Mouse (Mus musculus) midbrain, embryonic 11.5 days (tissue): ENCODE results near the gene Abt1. TPM values are rescaled to one million over a fixed set of nuclear protein-coding genes. Genes with fewer than 3 reads are reported as not detected.

ENCODE experiments used
- ATAC-seq: fragments of 200-750 bp; cut with Nextera tagmentation; 2 replicates; pipeline ENCODE4 v1.8.0; 2017; ENCODE audit warnings: moderate TSS enrichment, moderate library complexity; ENCODE audit not compliant: low FRiP score
- DNase-seq: peaks from one replicate; pipeline ENCODE4 v3.0.0; 2015; ENCODE audit warnings: low spot score; ENCODE audit errors: missing footprints
- H3K27ac ChIP-seq: fragments of 300-500 bp; sonication (generic); 2 replicates; pipeline ENCODE4 v1.5.1; 2014; ENCODE audit warnings: low read depth, low read length
- H3K27me3 ChIP-seq: fragments of 300-500 bp; sonication (generic); 2 replicates; pipeline ENCODE4 v1.6.1; 2014; ENCODE audit warnings: mild to moderate bottlenecking, low read length, moderate library complexity, mixed read lengths; ENCODE audit not compliant: control insufficient read depth, insufficient read depth
- H3K36me3 ChIP-seq: fragments of 300-500 bp; sonication (generic); 2 replicates; pipeline ENCODE4 v1.6.1; 2014; ENCODE audit warnings: mild to moderate bottlenecking, low read length, moderate library complexity, mixed read lengths; ENCODE audit not compliant: control insufficient read depth, insufficient read depth
- H3K4me1 ChIP-seq: fragments of 300-500 bp; sonication (generic); 2 replicates; pipeline ENCODE4 v1.6.1; 2014; ENCODE audit warnings: low read length; ENCODE audit not compliant: control insufficient read depth, insufficient read depth
- H3K4me2 ChIP-seq: fragments of 300-500 bp; sonication (generic); 2 replicates; pipeline ENCODE4 v1.6.1; 2014; ENCODE audit warnings: mild to moderate bottlenecking, moderate library complexity
- H3K4me3 ChIP-seq: fragments of 300-500 bp; sonication (generic); 2 replicates; pipeline ENCODE4 v1.5.1; 2014; ENCODE audit warnings: low read depth, low read length
- H3K9ac ChIP-seq: fragments of 300-500 bp; sonication (generic); 2 replicates; pipeline ENCODE4 v1.6.1; 2014; ENCODE audit warnings: low read length
- H3K9me3 ChIP-seq: fragments of 300-500 bp; sonication (generic); 2 replicates; pipeline ENCODE4 v1.6.1; 2016; ENCODE audit warnings: low read length; ENCODE audit not compliant: control insufficient read depth
- WGBS: fragments of 180-500 bp; shearing (Covaris S2); extraction: QIAGEN DNeasy Blood & Tissue Kit; methylation state at CpG from one replicate; pipeline ENCODE4 v1.1.7; 2014; 5-methylcytosine and 5-hydroxymethylcytosine counted together
- polyA plus RNA-seq: library from polyadenylated mRNA; unstranded; fragments of >200 nt; fragmentation: Nextera tagmentation; extraction: Ambion mirVana; gene quantifications from 2 replicates; pipeline ENCODE4 v1.2.1, GENCODE M21; 2014

Abt1 gene
- polyA plus RNA-seq, 1 experiment from 2014 or later: 14.0 TPM

GRCm38 (mm10) chr13:23462063-23462462 is 38.4 kb upstream of the Abt1 start:
- WGBS: 79% methylated on average over 4 of the region's 4 CpGs
- no peak overlapping the region for H3K9ac ChIP-seq

GRCm38 (mm10) chr13:23459264-23459846 is 35.7 kb upstream of the Abt1 start:
- Histone ChIP-seq H3K4me2 (peak overlapping the region; percentile 14; the same call in 1 of the 2 replicates), H3K4me3 (no peak overlapping the region), H3K9me3 (no peaks in the 10 kb centered on the region), H3K4me1 (peaks cover 3% of the 10 kb centered on the region; the same call in 1 of the 2 replicates), H3K27me3 (peaks cover 2% of the 10 kb centered on the region; the same call in 1 of the 2 replicates), H3K9ac (no peak overlapping the region), H3K36me3 (no peaks in the 10 kb centered on the region), H3K27ac (no peak overlapping the region)
- WGBS: 17% methylated on average over 15 of the region's 15 CpGs
- no peak for ATAC-seq
- DNase-seq: no peak

More at GRCm38 (mm10) chr13:23462063-23462462, 38.4 kb upstream of the Abt1 start:
- peaks cover 5% of the 10 kb centered on the region for H3K27me3 ChIP-seq
- no peaks in the 10 kb centered on the region for H3K9me3 ChIP-seq
- no peak for DNase-seq
- H3K4me2 ChIP-seq: no peak overlapping the region
- no peaks in the 10 kb centered on the region for H3K36me3 ChIP-seq
- H3K4me1 ChIP-seq: peaks cover 7% of the 10 kb centered on the region; the same call in 1 of the 2 replicates
- ATAC-seq: no peak
- H3K27ac ChIP-seq: no peak overlapping the region
- no peak overlapping the region for H3K4me3 ChIP-seq

GRCm38 (mm10) chr13:23453926-23454325 is 30.3 kb upstream of the Abt1 start:
- WGBS: 1% methylated on average over 9 of the region's 9 CpGs
- H3K9me3 ChIP-seq: no peaks in the 10 kb centered on the region
- H3K27me3 ChIP-seq: no peaks in the 10 kb centered on the region
- H3K9ac ChIP-seq: peak overlapping the region; percentile 68
- H3K4me2 ChIP-seq: peak overlapping the region; percentile 43
- H3K27ac ChIP-seq: no peak overlapping the region; the same call in 1 of the 2 replicates
- no peak for DNase-seq
- no peaks in the 10 kb centered on the region for H3K36me3 ChIP-seq
- peak overlapping the region; percentile 51 for H3K4me3 ChIP-seq
- no peaks in the 10 kb centered on the region for H3K4me1 ChIP-seq
- ATAC-seq: no peak

GRCm38 (mm10) chr13:23453362-23453862 is 29.7 kb upstream of the Abt1 start:
- Histone ChIP-seq H3K4me2 (peak overlapping the region; percentile 43), H3K36me3 (no peaks in the 10 kb centered on the region), H3K9me3 (no peaks in the 10 kb centered on the region), H3K9ac (peak overlapping the region; percentile 68), H3K4me1 (no peaks in the 10 kb centered on the region), H3K27ac (peak overlapping the region; percentile 4; the same call in 1 of the 2 replicates), H3K27me3 (no peaks in the 10 kb centered on the region), H3K4me3 (peak overlapping the region; percentile 51)
- ATAC-seq (peak; percentile 89), DNase-seq (peak; percentile 99)
- under 1% methylated on average over 25 of the region's 25 CpGs for WGBS

- no peak overlapping the region for H3K27ac ChIP-seq
- ATAC-seq: peak; percentile 49; the same call in 1 of the 2 replicates
- WGBS: under 1% methylated on average over 15 of the region's 15 CpGs
- H3K36me3 ChIP-seq: no peaks in the 10 kb centered on the region
- H3K4me3 ChIP-seq: peak overlapping the region; percentile 51
- H3K4me2 ChIP-seq: peak overlapping the region; percentile 63
- DNase-seq: peak; percentile 100
- H3K9ac ChIP-seq: peak overlapping the region; percentile 65
- no peaks in the 10 kb centered on the region for H3K4me1 ChIP-seq
- H3K9me3 ChIP-seq: no peaks in the 10 kb centered on the region
- no peaks in the 10 kb centered on the region for H3K27me3 ChIP-seq
Measured at GRCm38 (mm10) chr13:23450398-23450797, 26.7 kb upstream of the Abt1 start.

- Histone ChIP-seq H3K4me2 (peak overlapping the region; percentile 63), H3K4me1 (peaks cover 3% of the 10 kb centered on the region), H3K36me3 (no peaks in the 10 kb centered on the region), H3K9me3 (no peaks in the 10 kb centered on the region), H3K9ac (peak overlapping the region; percentile 65), H3K27ac (no peak overlapping the region), H3K27me3 (no peaks in the 10 kb centered on the region), H3K4me3 (peak overlapping the region; percentile 51)
- peak; percentile 98 for DNase-seq
- WGBS: under 1% methylated on average over 24 of the region's 24 CpGs
- ATAC-seq: no peak
Measured at GRCm38 (mm10) chr13:23449235-23450095, 25.8 kb upstream of the Abt1 start.

GRCm38 (mm10) chr13:23448758-23449157 is 25.1 kb upstream of the Abt1 start:
- Histone ChIP-seq H3K27me3 (no peaks in the 10 kb centered on the region), H3K4me2 (peak overlapping the region; percentile 63; the same call in 1 of the 2 replicates), H3K9ac (no peak overlapping the region), H3K27ac (no peak overlapping the region), H3K36me3 (no peaks in the 10 kb centered on the region), H3K4me1 (peaks cover 6% of the 10 kb centered on the region), H3K4me3 (no peak overlapping the region), H3K9me3 (no peaks in the 10 kb centered on the region)
- ATAC-seq (no peak), DNase-seq (no peak)
- WGBS: 49% methylated on average over 3 of the region's 3 CpGs

GRCm38 (mm10) chr13:23446498-23446952 is 22.9 kb upstream of the Abt1 start:
- Histone ChIP-seq H3K27me3 (no peaks in the 10 kb centered on the region), H3K27ac (peak overlapping the region; percentile 59), H3K4me3 (peak overlapping the region; percentile 48), H3K9ac (peak overlapping the region; percentile 64), H3K36me3 (no peaks in the 10 kb centered on the region), H3K9me3 (no peaks in the 10 kb centered on the region), H3K4me2 (peak overlapping the region; percentile 74), H3K4me1 (peaks cover 6% of the 10 kb centered on the region)
- WGBS: under 1% methylated on average over 16 of the region's 16 CpGs
- DNase-seq: peak; percentile 100
- peak; percentile 65 for ATAC-seq
